Mouse (Mus musculus) inflammation-experienced regulatory T-cells, adult 6 months (primary cell): ENCODE data around the gene Rnf115. TPM values are rescaled to one million over a fixed set of nuclear protein-coding genes. Genes with fewer than 3 reads are reported as not detected.
"Not testable (repeated sequence)": the region's sequence is repeated elsewhere in the genome, so short reads cannot be mapped to it uniquely, and the experiment has no call there.

Experiments
- ATAC-seq: one replicate; pipeline ENCODE4 v1.8.0; 2017
- polyA plus RNA-seq, 3 experiments: library from polyadenylated mRNA; unstranded; fragments of 100-300 nt; shearing (Covaris generic); gene quantifications; one replicate each; pipeline ENCODE4 v1.2.1; 2017

Rnf115 gene
- 10 to 100 TPM; 44.6 to 73.7 (median 47.3) TPM for polyA plus RNA-seq

DNA sequence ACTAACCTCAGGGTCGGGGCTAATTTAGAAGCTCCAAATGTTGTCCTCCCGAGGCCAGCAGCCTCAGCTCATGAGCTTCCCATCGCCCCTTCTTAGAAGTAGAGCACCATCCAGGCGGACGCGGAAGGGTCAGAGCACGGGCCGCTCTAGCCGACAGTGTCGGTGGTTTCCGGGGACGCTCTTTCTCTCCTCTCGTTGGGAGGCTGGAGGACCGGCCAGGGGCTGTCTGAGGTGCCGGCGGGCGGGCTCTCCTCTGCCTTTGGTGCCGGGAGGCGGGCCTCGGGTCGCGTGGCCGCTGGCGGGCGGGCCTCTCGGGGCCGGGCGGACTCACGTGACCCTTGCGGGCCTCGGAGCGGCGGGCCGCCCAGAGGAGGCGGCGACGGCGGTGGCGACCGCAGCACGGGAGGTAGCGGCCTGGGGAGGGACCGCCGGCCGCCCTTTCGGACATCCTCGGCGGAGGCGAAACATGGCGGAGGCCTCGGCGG, at the start of gene Rnf115, which contains the start of gene Polr3c:
Gene Rnf115, plus strand, starts transcription at position 322 of the 485 bp plus-strand sequence.
Gene Polr3c, minus strand, starts transcription at position 286 of the 485 bp plus-strand sequence.
- ATAC-seq = peak; percentile 79

DNA sequence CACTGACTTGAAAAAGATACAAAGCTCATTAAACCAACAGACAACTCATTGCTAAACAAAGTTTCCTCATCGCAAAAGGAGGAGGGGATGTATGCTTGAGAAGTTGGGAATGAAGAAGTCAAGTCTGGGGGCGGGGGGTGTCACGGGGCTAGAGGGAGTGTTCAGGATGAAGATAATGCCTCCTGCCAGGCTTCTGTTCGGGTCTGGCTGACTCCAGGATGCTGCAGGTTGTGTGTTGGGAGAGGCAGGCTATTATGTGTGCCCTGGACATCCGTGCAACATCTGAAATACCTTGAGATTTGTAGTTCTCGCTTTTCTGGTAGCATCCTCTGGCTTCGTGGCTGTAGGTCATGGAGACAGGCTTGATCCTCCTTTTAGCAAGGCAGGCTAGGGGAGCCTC, 49.0 kb upstream of the Rnf115 start:
- ATAC-seq = no peak

DNA sequence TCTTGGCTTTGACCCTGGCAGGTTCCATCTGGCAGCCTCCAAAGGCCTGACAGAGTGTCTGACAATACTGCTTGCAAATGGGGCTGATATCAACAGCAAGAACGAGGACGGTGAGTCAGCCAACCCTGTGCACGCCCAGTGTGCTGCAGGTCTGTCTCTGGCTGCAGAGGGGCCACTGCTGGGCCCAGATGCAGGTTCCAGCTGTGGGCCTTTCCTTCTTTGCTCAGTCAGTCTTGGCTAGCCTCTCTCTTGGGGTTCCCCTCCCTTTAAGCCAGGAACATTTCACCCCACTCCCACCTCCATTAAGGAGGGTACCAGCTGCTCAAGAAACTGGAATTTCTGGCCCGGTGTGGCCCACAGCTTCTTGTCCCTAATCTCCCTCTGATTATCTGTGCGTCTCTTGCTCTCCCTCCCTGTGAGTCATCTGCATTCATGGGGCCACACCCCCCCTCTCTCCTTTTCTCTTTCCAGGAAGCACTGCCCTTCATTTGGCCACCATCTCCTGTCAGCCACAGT, 48.2 kb upstream of the Rnf115 start:
- no peak for ATAC-seq

DNA sequence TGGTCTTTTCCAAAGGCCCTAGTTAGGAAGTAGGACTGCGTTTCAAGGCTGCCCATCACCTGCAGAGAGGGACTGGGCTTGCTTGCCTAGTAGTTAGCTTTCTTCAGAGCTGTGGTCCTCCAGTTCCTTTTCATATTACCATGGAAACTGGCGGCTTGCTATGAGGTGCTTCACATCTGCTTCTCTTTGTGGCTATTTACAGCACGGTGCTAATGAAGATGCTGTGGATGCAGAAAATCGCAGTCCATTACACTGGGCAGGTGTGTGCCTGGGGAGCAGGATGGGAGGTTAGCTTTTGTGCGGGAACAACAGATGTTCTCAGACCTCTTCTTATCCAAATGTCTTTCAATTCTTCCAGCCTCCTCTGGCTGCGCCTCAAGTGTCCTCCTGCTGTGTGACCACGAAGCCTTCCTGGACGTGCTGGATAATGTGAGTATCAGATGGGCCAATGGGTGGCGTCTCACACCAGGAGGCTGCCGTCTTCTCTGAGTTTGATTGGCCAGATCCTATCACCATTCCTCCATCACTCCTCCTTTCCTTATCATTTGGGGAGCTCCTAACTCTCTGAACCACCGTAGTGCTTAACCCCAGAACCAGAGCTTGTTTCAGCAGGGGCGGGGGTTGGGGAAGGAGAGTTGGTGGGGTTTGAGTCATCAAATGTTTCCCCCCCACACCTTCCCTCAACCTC, 47.1 kb upstream of the Rnf115 start:
- ATAC-seq = no peak

DNA sequence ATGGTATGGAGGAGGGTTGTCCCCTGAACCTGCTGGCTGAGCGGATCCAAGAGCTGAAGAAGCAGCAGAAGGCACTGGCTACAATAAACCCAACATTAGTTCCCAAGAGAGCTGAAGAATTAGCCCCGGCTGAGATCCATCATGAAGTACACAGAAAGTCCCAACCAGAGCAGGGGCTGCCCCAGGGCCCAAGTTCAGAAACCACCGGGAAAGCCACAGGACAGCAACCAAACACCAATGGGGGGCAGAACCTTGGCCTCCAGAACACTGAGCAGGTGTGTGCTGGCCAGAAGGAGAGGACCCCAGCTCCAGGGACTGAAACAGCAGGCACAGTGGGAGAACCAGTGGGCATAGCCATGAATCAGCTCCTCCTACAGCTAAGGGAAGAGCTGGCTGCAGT, 44.0 kb upstream of the Rnf115 start:
- ATAC-seq = no peak

DNA sequence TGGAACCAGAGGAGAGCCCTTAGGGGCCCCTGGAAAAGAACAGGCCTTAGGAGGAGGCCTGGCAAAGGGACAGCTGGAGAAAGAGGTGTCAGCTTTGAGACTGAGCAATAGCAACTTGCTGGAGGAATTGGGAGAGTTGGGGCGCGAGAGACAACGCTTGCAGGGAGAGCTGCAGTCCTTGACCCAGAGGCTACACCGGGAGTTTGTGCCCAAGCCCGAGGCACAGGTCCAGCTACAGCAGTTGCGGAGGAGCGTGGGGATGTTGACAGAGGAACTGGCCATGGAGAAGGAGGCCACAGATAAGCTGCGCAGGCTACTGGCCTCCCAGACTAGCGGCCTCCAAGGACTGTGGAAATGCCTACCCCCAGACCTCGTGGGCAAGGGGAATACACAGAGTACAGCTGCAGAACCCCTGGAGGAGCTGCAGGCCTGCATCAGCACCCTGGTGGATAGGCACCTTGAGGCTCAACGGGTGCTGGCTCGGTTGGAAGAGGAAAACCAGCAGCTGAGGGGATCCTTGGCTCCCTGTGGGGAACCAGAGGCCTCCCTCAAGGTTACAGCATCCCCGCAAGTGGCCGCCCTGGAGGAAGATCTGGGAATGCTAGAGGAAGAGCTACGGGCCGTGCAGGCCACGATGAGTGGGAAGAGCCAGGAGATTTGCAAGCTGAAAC, 43.2 kb upstream of the Rnf115 start:
- no peak for ATAC-seq

DNA sequence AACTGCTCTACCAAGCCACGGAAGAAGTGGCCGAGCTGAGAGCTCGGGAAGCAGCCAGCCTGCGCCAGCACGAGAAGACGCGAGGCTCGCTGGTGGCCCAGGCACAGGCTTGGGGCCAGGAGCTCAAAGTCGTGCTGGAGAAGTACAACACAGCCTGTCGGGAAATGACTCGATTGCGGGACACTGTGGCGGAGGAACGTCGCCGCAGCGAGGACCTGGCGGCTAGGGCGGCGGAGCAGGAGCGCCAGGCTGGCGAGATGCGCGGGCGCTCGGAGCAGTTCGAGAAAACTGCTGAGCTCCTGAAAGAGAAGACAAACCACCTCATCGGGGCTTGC, 42.7 kb upstream of the Rnf115 start:
- no peak for ATAC-seq

DNA sequence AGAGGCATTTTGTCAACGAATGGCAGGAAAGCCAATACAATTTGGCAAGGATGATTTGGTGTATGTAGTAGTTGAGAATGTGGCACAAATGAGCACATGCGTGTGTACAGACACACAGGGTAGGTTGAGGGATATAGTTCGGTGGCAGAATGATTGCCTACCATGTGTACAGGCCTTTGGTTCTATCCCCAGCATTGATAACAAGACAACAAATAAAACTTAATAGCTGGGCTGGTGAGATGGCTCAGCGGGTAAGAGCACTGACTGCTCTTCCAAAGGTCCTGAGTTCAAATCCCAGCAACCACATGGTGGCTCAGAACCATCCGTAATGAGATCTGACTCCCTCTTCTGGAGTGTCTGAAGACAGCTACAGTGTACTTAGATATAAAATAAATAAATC, 41.4 kb upstream of the Rnf115 start:
- ATAC-seq = not testable (repeated sequence)

DNA sequence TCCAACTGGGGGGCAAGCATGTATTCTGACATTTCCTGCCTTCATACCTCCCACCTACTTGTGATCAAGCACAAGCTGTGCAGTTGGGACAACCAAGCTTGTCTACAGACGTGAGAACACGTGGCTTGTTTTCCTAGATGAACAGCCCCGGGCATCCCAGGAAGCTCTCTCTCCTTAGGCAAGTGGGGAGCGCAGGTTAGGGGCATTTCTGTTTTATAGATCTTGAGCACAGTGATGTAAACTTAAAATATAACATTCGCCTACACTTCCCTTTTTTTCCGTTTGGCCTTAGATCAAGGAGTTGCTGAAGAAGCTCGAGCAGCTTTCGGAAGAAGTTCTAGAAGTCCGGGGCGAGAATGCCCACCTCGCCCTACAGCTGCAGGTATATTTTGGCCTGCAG, 38.6 kb upstream of the Rnf115 start:
- no peak for ATAC-seq

DNA sequence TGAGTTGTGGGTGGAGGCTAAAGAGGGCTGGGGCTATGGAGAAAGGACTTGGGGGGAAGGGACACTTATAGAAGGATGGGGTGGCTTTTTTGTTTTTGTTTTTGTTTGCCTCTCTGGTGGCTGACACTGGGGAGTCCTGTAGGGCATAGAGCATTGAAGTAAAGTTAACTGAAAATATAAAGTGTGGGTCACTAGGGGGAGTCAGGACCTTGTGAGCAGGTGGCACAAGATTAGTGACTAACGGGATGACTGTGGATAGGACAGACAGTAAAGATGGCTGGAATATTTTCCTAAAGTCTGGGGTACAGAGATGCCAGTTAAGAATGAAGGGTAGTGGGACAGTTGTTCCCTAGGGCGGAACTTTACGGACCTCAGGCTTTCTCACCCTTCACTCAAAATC, 37.2 kb upstream of the Rnf115 start:
- ATAC-seq = no peak

DNA sequence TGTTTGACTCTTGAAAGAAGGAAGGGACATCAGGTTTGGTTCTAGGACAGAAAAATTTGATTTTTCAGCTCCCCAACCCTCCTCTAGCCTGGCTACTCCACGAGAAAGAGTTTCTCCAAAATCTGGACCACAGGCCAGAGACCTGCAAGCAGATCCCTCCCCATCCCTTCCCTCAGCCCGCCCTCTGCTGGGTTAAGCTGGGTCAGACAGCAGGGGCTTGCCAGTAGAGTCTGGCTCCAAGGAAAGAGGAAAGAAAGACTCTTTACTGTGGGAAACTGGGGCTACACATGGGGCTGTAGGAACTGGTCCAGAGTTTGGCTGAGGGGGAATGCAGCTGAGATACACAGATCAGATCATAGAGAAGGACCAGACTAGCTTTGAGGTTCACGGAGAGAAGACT, 35.0 kb upstream of the Rnf115 start:
- no peak for ATAC-seq

DNA sequence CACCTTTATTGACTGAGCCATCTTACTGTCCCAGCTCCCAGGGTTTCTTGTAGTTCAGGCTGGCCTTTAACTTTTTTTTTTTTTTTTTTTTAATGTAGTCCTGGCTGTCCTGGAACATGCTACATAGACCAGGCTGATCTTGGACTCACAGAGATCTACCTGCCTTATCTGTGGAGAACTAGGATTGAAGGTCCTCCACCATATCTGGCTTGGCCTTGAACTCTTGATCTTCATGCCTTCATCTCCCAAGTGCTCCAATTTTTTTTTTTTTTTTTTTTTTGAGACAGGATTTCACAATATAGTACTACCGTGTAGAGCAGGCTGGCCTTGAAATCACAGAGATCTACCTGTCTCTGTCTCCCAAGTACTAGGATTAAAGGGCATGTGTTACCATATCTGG, 33.9 kb upstream of the Rnf115 start:
- ATAC-seq = no peak

DNA sequence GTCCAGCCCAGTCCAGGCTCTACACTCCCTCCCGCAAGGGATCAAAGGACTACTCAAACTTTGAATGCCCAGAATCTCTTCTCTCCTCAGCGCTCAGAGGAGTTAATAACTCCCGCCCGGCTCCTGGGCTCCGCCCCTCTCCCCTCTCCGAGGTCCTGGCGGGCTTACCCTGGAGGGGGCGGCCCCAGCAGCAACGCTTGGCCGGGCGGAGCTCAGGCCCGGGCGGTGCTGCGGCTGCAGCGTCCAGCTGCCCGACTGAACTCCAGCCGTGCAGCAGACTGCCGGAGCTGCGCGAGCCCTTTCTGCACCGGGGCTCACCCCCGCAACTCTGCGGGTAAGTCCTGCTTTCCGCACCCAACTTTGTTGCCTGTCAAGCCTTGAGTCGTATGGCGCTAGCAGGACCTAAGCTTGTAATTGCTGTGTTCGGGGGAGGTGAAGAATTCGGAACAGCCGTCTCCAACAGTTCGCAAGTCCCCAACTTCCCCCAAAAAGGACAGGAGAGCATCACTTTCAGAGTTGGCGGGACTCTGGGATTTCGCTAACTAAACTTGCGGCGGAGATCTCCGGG, 31.2 kb upstream of the Rnf115 start, which contains the start of gene Pias3:
Gene Pias3, plus strand, starts transcription at position 187 of the 568 bp plus-strand sequence.
- ATAC-seq = peak; percentile 64

DNA sequence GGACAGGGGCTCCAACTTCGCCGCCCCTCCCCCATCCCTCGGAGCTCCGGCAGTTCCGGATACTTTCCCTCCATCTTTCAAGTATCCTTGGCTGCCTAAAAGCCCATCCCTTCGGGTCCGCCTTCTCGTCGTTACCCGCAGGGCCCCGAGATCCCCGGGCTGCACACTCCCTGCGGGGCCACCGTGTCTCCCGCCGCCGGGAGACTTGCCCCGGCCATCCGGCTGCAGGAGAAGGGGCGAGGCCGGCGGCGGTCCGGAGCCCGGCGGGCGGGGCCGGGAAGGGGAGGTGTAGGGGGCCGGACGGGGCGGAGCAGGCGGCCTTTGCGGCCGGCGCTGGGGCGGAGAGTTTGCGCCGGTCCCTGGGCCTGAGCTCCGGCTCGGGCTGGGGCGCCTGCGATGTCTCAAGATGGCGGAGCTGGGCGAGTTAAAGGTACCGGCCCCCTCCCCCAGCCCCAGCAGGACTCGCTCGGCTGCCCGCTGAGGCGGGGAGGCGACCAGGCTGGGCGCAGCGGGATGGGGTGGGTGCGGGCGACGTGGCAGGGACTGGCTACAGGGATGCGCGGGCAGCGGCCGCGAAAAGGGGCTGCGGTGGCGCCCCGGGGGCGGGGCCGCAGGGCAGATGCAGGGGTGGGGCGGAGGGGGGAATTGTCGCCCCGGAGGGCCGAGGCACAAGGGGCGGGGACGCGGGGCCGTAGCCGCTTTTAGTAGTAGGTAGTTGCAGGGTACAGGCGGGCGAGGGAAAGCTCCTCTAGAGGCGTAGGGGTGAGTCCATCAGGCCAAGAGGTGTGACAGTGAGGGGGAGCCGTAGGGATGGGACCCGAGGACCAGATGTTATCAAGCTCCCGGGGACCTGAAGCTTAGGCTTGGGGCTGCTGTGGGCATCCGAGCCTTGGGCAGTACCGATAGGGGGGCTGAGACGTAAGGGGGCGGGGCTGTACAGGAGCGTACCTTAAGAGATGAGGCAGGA, 30.4 kb upstream of the Rnf115 start:
- peak; percentile 66 for ATAC-seq

DNA sequence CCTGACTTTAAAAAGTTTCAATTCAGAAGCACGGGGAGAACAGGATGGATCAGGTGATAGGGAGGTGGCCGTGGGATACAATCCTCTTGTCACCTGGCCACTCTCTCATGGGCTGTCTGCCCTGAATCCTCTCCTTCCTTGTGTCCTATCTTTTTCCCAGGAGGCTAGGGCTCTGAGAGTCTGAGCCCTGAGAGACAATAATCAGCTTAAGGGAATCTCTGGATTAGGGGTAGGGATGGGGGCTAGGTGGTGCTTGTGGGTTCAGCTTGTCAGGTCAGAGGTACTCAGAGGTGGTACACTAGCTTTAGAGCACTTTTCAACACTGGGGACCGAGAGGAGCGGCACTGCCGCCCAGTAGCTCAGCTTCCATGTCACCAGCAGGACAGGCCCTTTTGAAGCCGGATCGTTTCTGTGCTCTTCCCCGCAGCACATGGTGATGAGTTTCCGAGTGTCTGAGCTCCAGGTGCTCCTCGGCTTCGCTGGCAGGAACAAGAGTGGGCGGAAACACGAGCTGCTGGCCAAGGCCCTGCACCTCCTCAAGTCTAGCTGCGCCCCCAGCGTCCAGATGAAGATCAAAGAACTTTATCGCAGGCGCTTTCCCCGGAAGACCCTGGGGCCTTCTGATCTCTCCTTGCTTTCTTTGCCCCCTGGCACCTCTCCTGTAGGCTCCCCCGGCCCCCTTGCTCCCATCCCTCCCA, 28.3 kb upstream of the Rnf115 start:
- ATAC-seq = no peak

DNA sequence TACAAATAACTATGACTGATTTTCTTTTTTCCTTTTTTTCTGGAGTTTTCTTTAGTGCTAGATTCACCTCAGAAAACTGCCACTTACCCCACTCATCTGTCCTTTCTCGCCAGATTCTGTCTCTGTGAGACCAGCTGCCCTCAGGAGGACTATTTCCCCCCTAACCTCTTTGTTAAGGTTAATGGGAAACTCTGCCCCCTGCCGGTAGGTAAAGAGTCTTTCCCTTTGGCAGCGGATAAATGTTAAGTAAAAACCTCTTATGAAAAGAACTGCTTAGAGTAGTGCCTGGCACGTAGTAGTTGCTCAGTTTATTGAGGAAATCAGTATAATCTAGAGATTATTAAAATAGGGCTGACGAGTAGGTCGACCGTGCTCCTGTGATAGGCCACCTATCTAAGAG, 27.1 kb upstream of the Rnf115 start:
- no peak for ATAC-seq

DNA sequence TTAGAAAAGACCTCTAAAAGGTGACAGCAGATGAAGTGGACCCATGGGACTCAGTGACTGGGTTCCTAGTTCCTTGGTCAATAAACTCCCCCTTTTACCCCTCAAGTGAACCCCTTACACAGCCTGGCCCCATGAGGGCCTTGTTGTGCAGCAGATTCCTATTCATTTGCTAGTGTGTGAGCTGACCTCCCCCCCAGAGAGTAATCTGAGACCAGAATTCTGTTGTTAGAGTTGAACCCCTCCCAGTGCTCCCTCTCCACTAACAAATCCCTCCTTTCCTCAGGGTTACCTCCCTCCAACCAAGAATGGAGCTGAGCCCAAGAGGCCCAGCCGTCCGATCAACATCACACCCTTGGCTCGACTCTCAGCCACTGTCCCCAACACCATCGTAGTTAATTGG, 26.5 kb upstream of the Rnf115 start:
- no peak for ATAC-seq

DNA sequence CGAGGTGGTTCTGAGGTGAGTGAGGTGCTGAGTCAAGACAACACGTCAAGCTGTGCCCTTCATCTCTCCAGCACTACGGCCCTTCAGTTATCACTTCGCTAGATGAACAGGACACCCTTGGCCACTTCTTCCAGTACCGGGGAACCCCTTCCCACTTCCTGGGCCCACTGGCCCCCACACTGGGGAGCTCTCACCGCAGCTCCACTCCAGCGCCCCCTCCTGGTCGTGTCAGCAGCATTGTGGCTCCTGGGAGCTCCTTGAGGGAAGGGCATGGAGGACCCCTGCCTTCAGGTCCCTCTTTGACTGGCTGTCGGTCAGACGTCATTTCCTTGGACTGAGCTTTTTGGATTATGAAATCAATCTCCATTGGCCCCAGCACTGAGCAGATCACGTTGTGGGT, 22.7 kb upstream of the Rnf115 start:
- ATAC-seq = no peak

DNA sequence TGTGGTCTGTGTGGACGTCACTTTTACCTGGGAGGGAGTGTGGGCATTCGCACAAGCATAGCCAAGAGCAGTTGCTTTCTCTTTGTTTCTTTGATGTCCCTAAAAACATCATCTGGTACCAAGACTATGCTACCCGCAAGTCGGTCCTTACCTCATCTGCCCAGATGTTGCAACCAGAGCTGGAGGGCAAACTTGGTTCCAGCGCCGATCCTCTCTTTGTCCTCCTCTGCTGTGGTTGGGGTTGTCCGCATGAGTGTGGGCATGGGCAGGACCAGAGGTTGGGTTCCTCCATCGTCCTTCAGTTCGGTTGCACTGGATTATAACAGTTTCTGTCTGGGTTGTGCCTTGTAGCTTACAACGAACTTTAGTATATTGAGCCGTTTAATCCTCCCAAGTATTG, 21.2 kb upstream of the Rnf115 start:
- ATAC-seq = no peak

DNA sequence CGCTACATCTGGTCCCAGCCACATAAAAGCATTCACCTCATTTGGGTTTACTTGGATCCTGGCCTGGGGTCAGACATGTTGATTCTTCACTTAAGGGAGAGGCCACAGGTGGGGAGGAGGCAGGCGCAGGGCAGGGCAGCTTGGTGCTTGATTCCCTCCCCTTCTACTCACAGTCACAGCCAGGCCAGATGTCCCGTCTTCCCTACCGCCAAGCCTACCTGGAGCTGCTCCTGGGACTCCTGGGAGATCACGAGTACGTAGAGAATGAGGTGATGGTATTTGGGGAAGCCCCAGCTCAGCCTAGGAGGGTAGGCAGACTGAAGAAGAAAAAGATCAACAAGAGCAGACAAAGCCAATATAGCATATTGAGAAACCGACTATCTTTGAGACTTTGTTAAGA, 20.5 kb upstream of the Rnf115 start:
- no peak for ATAC-seq

DNA sequence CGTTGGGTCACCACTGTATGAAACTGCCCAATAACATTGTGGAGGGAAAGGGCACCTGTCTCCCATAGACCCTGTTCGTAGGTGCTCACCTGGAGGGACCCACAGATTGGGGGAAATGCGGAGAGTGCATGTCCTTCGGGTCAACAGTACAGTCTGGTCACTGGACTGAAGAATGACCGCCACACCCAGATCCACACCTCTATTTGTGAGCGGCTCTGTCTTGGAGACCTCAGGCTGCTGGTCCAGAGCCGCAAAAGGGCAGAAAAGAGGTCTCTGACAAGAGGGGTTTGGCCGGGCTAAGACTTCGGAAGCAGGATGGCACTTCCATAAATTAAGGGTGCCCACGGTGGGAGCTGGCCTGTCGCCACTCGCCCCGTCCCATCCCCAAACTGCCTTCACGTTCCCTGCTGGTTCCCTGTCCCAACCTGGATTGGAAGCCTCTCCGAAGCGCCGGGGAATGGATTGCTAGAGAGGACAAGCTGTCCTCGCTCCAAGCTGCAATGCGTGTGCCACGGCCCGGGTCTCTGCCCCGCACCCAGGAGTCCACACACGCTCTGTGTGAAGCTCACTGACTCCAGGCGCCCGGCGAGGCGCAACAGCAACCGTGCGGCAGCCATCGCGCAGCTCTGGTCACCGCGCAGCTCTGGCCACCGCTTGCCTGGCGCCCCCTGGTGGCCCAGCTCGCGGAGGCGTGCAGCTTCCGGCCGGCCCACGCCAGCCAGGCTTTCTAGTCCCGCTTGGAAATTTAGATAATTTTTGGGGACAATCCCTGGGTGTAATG, 19.4 kb upstream of the Rnf115 start, which contains the start of gene Nudt17:
Gene Nudt17, minus strand, starts transcription at position 660 of the 781 bp plus-strand sequence.
- peak; percentile 75 for ATAC-seq
